Mouse (Mus musculus): ENCODE results near the gene Arrb2. TPM values are rescaled to one million over a fixed set of nuclear protein-coding genes. Genes with fewer than 3 reads are reported as not detected.
A peak's percentile ranks its signal among the peaks of the same experiment; 100 is the strongest.

Gene Arrb2
- polyA plus RNA-seq (2014; fragmentation: Nextera tagmentation; extraction: Ambion mirVana) = 21.4 and 24.1 TPM in 2 replicates

DNA sequence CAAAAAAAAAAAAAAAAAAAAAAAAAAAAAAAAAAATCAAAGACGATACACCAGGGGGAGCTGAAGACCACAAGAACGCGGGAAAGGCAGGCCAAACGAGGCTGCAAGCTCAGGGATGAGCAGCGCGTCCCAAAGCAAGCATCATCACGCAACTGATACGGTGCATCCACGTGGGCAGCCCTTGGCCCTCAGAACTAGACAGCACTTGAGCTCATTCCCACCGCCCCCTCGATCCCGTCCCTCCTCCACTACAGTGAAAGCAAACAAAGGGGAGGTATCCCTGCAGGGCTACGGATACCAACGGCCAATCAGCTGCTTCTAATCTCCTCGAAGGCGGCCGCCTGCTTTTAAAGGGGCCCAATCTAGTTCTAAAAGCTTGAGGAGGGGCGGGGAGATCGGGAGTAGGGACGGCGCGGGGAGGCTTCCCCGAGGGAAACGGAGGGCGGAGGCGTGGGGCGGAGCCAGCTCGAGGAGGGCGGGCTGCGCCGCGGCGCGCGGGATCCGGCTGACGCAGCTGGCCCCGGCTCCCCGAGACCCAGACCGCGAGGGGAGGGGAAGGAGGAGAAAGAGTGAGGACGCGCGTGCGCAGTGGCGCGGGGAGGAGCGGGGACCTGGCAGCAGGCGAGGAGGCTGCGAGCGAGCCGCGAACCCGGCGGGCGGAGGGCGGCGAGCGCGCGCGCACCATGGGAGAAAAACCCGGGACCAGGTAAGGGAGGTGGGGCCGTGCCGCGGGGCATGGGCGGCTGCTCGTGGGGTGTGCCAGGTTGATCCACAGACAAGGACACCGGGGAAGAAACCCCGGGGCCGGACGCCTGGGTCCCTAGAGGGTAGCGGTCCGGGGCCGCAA lies at the start of gene Arrb2:
Gene Arrb2 (plus strand): TSS at position 588 of the 847 bp plus-strand sequence.
- no peaks in the 10 kb centered on the region for H3K9me3 ChIP-seq (replicated peaks; ENCODE audit: control insufficient read depth, low read length)
- peak; percentile 98 for DNase-seq (ENCODE audit: low spot score)
- H3K9ac ChIP-seq (replicated peaks; ENCODE audit: low read length) = peak within 1 kb of the TSS; percentile 80
- peak; percentile 88 for ATAC-seq (replicated peaks; ENCODE audit: insufficient number of reproducible peaks, low FRiP score, low TSS enrichment, low read depth)
- peak within 1 kb of the TSS; percentile 68 for H3K4me3 ChIP-seq (ENCODE audit: low read depth, low read length)
- no peaks in the 10 kb centered on the region for H3K27me3 ChIP-seq (ENCODE audit: control insufficient read depth, insufficient read depth, low read length)
- under 1% methylated on average over 51 of the region's 75 CpGs for WGBS
- H3K4me2 ChIP-seq (ENCODE audit: low read depth, low read length) = peak within 1 kb of the TSS; percentile 50
- H3K36me3 ChIP-seq (replicated peaks; ENCODE audit: control insufficient read depth, insufficient read depth, low read depth, low read length) = no peaks in the 10 kb centered on the region
- peaks cover 5% of the 10 kb centered on the region; the same call in 1 of the 2 replicates for H3K4me1 ChIP-seq (ENCODE audit: control insufficient read depth, insufficient read depth, low read length)
- peak within 1 kb of the TSS; percentile 36 for H3K27ac ChIP-seq (replicated peaks; ENCODE audit: low read depth, low read length)

DNA sequence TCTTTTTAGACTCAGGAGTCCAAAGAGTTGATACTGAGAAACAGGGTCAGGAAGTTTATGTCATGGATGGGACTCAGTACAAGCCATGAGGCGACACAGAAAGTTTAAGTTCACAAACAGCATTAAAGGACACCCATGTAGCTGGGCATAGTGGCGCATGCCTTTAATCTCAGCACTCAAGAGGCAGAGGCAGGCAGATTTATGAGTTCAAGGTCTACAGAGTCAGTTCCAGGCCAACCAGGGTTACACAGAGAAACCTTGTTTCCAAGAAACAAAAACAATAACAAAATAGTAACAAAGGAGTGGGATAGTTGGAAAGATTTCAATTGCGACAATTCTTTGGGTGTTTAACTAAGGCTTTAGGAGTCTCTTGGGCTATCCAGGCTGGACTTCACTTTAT lies 48.3 kb upstream of the Arrb2 start:
- DNase-seq (ENCODE audit: low spot score) (no peak), ATAC-seq (replicated peaks; ENCODE audit: insufficient number of reproducible peaks, low FRiP score, low TSS enrichment, low read depth) (no peak)
- no peaks in the 10 kb centered on the region for H3K4me1 ChIP-seq (ENCODE audit: control insufficient read depth, insufficient read depth, low read length)
- H3K27me3 ChIP-seq (ENCODE audit: control insufficient read depth, insufficient read depth, low read length) = no peaks in the 10 kb centered on the region
- no peaks in the 10 kb centered on the region for H3K9me3 ChIP-seq (replicated peaks; ENCODE audit: control insufficient read depth, low read length)
- H3K27ac ChIP-seq (replicated peaks; ENCODE audit: low read depth, low read length) = no peak overlapping the region
- H3K4me3 ChIP-seq (ENCODE audit: low read depth, low read length) = no peak overlapping the region
- no peak overlapping the region for H3K9ac ChIP-seq (replicated peaks; ENCODE audit: low read length)
- no peaks in the 10 kb centered on the region for H3K36me3 ChIP-seq (replicated peaks; ENCODE audit: control insufficient read depth, insufficient read depth, low read depth, low read length)
- 88% methylated on average over 3 of the region's 3 CpGs for WGBS
- H3K4me2 ChIP-seq (ENCODE audit: low read depth, low read length) = no peak overlapping the region

DNA sequence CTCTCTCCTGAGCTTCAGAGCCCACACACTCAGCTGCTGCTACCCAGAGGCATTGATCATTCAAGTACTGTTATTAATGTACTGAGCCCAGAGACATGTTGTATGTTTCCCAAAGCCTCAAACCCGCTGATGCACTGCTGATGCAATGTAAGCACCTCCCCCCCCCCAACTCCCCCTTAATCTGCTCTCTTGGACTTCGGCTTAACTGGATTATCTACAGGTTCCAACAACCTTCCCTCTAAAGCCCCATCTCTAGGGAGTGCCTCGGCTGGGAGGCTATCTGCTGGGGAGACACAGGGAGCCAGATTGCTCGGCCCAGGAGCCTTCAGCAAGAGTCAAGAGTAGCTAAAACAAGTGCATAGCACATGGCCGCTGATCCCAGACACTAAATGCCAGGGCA lies 45.0 kb upstream of the Arrb2 start:
- Histone ChIP-seq H3K27me3 (ENCODE audit: control insufficient read depth, insufficient read depth, low read length) (no peaks in the 10 kb centered on the region), H3K4me1 (ENCODE audit: control insufficient read depth, insufficient read depth, low read length) (no peaks in the 10 kb centered on the region), H3K9ac (replicated peaks; ENCODE audit: low read length) (no peak overlapping the region), H3K27ac (replicated peaks; ENCODE audit: low read depth, low read length) (no peak overlapping the region), H3K4me2 (ENCODE audit: low read depth, low read length) (no peak overlapping the region), H3K9me3 (replicated peaks; ENCODE audit: control insufficient read depth, low read length) (no peaks in the 10 kb centered on the region), H3K36me3 (replicated peaks; ENCODE audit: control insufficient read depth, insufficient read depth, low read depth, low read length) (peaks cover 4% of the 10 kb centered on the region), H3K4me3 (ENCODE audit: low read depth, low read length) (no peak overlapping the region)
- 88% methylated on average over 5 of the region's 5 CpGs for WGBS
- no peak for DNase-seq (ENCODE audit: low spot score)
- ATAC-seq (replicated peaks; ENCODE audit: insufficient number of reproducible peaks, low FRiP score, low TSS enrichment, low read depth) = no peak

DNA sequence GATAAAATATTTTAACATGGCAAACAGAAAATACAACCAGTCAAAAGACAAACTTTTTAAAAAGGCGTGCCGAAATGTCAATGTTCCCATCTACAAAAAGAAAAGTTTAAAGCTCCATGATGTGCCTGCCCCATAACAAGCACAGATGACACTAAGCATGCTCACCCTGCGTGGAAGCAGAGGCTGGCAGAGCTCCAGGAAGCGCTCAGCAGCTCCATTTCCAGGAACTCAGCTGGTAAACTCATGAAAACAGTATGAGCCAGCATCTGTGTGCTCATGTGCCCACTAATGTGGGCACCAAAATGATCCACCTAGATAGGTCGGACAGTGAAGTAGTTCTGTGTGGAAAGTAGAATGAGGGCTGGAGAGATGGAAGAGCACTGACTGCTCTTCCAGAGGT lies 43.0 kb upstream of the Arrb2 start:
- no peaks in the 10 kb centered on the region for H3K27me3 ChIP-seq (ENCODE audit: control insufficient read depth, insufficient read depth, low read length)
- no peak overlapping the region for H3K4me3 ChIP-seq (ENCODE audit: low read depth, low read length)
- ATAC-seq (replicated peaks; ENCODE audit: insufficient number of reproducible peaks, low FRiP score, low TSS enrichment, low read depth) (no peak), DNase-seq (ENCODE audit: low spot score) (no peak)
- H3K9ac ChIP-seq (replicated peaks; ENCODE audit: low read length) = no peak overlapping the region
- H3K4me1 ChIP-seq (ENCODE audit: control insufficient read depth, insufficient read depth, low read length) = no peaks in the 10 kb centered on the region
- H3K4me2 ChIP-seq (ENCODE audit: low read depth, low read length) = no peak overlapping the region
- 92% methylated on average over 5 of the region's 5 CpGs for WGBS
- no peaks in the 10 kb centered on the region for H3K9me3 ChIP-seq (replicated peaks; ENCODE audit: control insufficient read depth, low read length)
- no peak overlapping the region for H3K27ac ChIP-seq (replicated peaks; ENCODE audit: low read depth, low read length)
- H3K36me3 ChIP-seq (replicated peaks; ENCODE audit: control insufficient read depth, insufficient read depth, low read depth, low read length) = peaks cover 13% of the 10 kb centered on the region

DNA sequence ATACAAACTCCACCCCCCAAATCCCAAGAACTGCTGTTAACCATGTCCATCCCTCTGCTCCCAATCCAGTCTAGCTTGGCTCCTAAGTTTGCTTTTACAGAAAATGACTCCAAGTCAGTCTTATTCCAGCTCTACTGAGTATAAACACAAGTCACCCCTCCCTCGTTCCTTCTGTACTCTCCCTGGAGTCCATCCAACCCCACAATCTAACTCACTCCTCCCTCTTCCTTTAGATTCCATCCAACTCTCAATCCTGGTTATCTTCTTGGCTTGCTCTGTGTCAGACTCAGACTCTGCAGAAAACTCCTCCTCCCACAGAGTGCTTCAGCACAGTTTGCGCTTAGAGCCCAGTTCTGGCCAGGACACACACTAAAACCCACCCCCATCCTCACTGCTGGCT lies 28.8 kb upstream of the Arrb2 start:
- no peak for DNase-seq (ENCODE audit: low spot score)
- Histone ChIP-seq H3K4me3 (ENCODE audit: low read depth, low read length) (no peak overlapping the region), H3K27me3 (ENCODE audit: control insufficient read depth, insufficient read depth, low read length) (no peaks in the 10 kb centered on the region), H3K4me2 (ENCODE audit: low read depth, low read length) (no peak overlapping the region), H3K9ac (replicated peaks; ENCODE audit: low read length) (no peak overlapping the region), H3K9me3 (replicated peaks; ENCODE audit: control insufficient read depth, low read length) (no peaks in the 10 kb centered on the region), H3K27ac (replicated peaks; ENCODE audit: low read depth, low read length) (no peak overlapping the region), H3K4me1 (ENCODE audit: control insufficient read depth, insufficient read depth, low read length) (peaks cover 1% of the 10 kb centered on the region), H3K36me3 (replicated peaks; ENCODE audit: control insufficient read depth, insufficient read depth, low read depth, low read length) (peaks cover 9% of the 10 kb centered on the region)
- 90% methylated on average over 2 of the region's 2 CpGs for WGBS
- no peak for ATAC-seq (replicated peaks; ENCODE audit: insufficient number of reproducible peaks, low FRiP score, low TSS enrichment, low read depth)

DNA sequence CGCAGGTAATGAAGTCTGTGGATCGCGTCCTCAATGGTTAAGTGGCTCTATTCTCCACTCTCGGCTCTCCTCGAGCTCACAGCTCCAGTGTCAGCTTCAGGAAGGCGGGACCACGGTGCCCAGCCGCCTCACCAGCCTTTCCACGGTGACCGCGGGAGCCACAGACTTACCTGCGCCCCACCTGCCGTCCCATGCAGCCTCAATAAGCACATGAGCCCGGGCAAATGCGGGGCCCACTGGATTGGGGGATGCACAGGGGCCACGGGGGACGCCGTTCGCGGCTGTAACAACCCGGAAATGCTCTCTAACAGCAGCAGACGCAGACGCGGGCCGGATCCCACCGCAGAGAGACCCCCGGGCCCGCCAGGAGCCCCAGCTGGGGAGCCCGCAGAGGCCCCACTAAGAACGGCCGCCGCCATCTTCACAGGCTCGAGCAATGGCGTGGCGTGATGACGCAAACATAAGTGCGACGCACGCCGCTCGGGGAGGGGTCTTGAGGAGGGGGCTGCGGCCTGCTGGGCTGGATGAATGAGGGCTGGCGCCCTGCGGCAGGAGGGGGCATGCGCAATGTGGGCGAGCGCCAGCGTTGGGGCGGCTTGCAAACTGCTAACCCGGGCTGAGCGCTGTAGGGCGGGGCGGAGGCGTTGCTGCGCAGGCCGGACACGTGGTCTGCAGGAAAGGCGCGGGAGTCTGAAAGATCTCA lies 22.7 kb upstream of the Arrb2 start, which contains the start of gene Pelp1:
Gene Pelp1 (minus strand): TSS at position 438 of the 703 bp plus-strand sequence.
- DNase-seq (ENCODE audit: low spot score) (peak; percentile 99), ATAC-seq (replicated peaks; ENCODE audit: insufficient number of reproducible peaks, low FRiP score, low TSS enrichment, low read depth) (peak; percentile 97)
- Histone ChIP-seq H3K4me3 (ENCODE audit: low read depth, low read length) (peak within 1 kb of the TSS; percentile 99), H3K9me3 (replicated peaks; ENCODE audit: control insufficient read depth, low read length) (no peaks in the 10 kb centered on the region), H3K4me1 (ENCODE audit: control insufficient read depth, insufficient read depth, low read length) (peaks cover 2% of the 10 kb centered on the region), H3K9ac (replicated peaks; ENCODE audit: low read length) (peak within 1 kb of the TSS; percentile 99), H3K27ac (replicated peaks; ENCODE audit: low read depth, low read length) (peak within 1 kb of the TSS; percentile 52; the same call in 1 of the 2 replicates), H3K36me3 (replicated peaks; ENCODE audit: control insufficient read depth, insufficient read depth, low read depth, low read length) (no peaks in the 10 kb centered on the region), H3K4me2 (ENCODE audit: low read depth, low read length) (peak within 1 kb of the TSS; percentile 80), H3K27me3 (ENCODE audit: control insufficient read depth, insufficient read depth, low read length) (no peaks in the 10 kb centered on the region)
- 1% methylated on average over 58 of the region's 59 CpGs for WGBS

- peak overlapping the region; percentile 80 for H3K4me2 ChIP-seq (ENCODE audit: low read depth, low read length)
- H3K4me3 ChIP-seq (ENCODE audit: low read depth, low read length) = no peak overlapping the region
- peak overlapping the region; percentile 99; the same call in 1 of the 2 replicates for H3K9ac ChIP-seq (replicated peaks; ENCODE audit: low read length)
- H3K9me3 ChIP-seq (replicated peaks; ENCODE audit: control insufficient read depth, low read length) = no peaks in the 10 kb centered on the region
- no peak; the same call in none of the 2 replicates for ATAC-seq (replicated peaks; ENCODE audit: insufficient number of reproducible peaks, low FRiP score, low TSS enrichment, low read depth)
- no peaks in the 10 kb centered on the region for H3K27me3 ChIP-seq (ENCODE audit: control insufficient read depth, insufficient read depth, low read length)
- 60% methylated on average over 6 of the region's 6 CpGs for WGBS
- DNase-seq (ENCODE audit: low spot score) = no peak
- no peak overlapping the region for H3K27ac ChIP-seq (replicated peaks; ENCODE audit: low read depth, low read length)
- peaks cover 2% of the 10 kb centered on the region for H3K4me1 ChIP-seq (ENCODE audit: control insufficient read depth, insufficient read depth, low read length)
- H3K36me3 ChIP-seq (replicated peaks; ENCODE audit: control insufficient read depth, insufficient read depth, low read depth, low read length) = no peaks in the 10 kb centered on the region
Measured at GRCm38 (mm10) chr11:70410297-70410643, 22.2 kb upstream of the Arrb2 start.

DNA sequence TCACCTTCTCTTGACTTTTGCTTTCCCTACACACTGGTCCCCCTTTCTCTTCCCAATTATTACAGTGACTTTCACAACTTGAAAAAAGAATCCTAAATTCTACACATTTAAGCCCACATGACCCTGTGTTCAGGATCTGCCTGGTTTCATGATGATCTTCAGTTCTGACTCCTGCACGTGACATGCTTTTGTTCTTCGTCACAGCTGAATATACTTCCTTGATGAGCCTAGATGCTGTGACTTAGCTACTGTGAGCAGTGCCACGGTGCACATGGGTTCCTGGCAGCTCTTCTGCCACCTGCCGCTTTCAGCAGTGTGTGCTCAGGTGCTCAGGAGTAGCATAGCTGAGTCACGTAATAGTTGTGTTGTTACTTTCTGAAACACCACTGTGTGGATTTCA lies 19.8 kb upstream of the Arrb2 start:
- Histone ChIP-seq H3K4me3 (ENCODE audit: low read depth, low read length) (no peak overlapping the region), H3K36me3 (replicated peaks; ENCODE audit: control insufficient read depth, insufficient read depth, low read depth, low read length) (no peaks in the 10 kb centered on the region), H3K27me3 (ENCODE audit: control insufficient read depth, insufficient read depth, low read length) (no peaks in the 10 kb centered on the region), H3K9ac (replicated peaks; ENCODE audit: low read length) (no peak overlapping the region), H3K4me1 (ENCODE audit: control insufficient read depth, insufficient read depth, low read length) (peaks cover 2% of the 10 kb centered on the region), H3K9me3 (replicated peaks; ENCODE audit: control insufficient read depth, low read length) (no peaks in the 10 kb centered on the region), H3K27ac (replicated peaks; ENCODE audit: low read depth, low read length) (no peak overlapping the region), H3K4me2 (ENCODE audit: low read depth, low read length) (no peak overlapping the region)
- ATAC-seq (replicated peaks; ENCODE audit: insufficient number of reproducible peaks, low FRiP score, low TSS enrichment, low read depth) (no peak), DNase-seq (ENCODE audit: low spot score) (no peak)
- WGBS = 74% methylated on average over 5 of the region's 5 CpGs

Data from embryonic facial prominence, embryonic 11.5 days (tissue).